Mouse (Mus musculus) midbrain, embryonic 13.5 days (tissue): ENCODE data around the gene Atn1. TPM values are rescaled to one million over a fixed set of nuclear protein-coding genes. Genes with fewer than 3 reads are reported as not detected.

ENCODE experiments used
- ATAC-seq: fragments of 200-750 bp; cut with Nextera tagmentation; 2 replicates; pipeline ENCODE4 v1.8.0; 2017; ENCODE audit warnings: mild to moderate bottlenecking, moderate TSS enrichment, moderate library complexity
- H3K27ac ChIP-seq: fragments of 300-500 bp; sonication (generic); 2 replicates; pipeline ENCODE4 v1.5.1; 2015; ENCODE audit warnings: inconsistent platforms, mild to moderate bottlenecking, moderate library complexity
- H3K27me3 ChIP-seq: fragments of 300-500 bp; sonication (generic); 2 replicates; pipeline ENCODE4 v1.6.1; 2015; ENCODE audit warnings: mild to moderate bottlenecking, inconsistent platforms
- H3K36me3 ChIP-seq: fragments of 300-500 bp; sonication (generic); 2 replicates; pipeline ENCODE4 v1.6.1; 2015; ENCODE audit warnings: mild to moderate bottlenecking, inconsistent platforms
- H3K4me1 ChIP-seq: fragments of 300-500 bp; sonication (generic); replicated peaks from 2 replicates; pipeline ENCODE4 v1.6.1; 2015; ENCODE audit warnings: inconsistent platforms
- H3K4me2 ChIP-seq: fragments of 300-500 bp; sonication (generic); replicated peaks from 2 replicates; pipeline ENCODE4 v1.6.1; 2015; ENCODE audit warnings: moderate library complexity, mild to moderate bottlenecking, inconsistent platforms
- H3K4me3 ChIP-seq: fragments of 300-500 bp; sonication (generic); replicated peaks from 2 replicates; pipeline ENCODE4 v1.5.1; 2015; ENCODE audit warnings: mild to moderate bottlenecking, inconsistent platforms
- H3K9ac ChIP-seq: fragments of 300-500 bp; sonication (generic); replicated peaks from 2 replicates; pipeline ENCODE4 v1.6.1; 2015; ENCODE audit warnings: mild to moderate bottlenecking, inconsistent platforms
- H3K9me3 ChIP-seq: fragments of 300-500 bp; sonication (generic); 2 replicates; pipeline ENCODE4 v1.6.1; 2016; ENCODE audit warnings: mild to moderate bottlenecking, inconsistent platforms
- WGBS: fragments of 180-500 bp; shearing (Covaris S2); methylation state at CpG from one replicate; pipeline ENCODE4 v1.1.7; 2015; 5-methylcytosine and 5-hydroxymethylcytosine counted together
- polyA plus RNA-seq: library from polyadenylated mRNA; unstranded; fragments of >200 nt; fragmentation: Nextera tagmentation; extraction: Ambion mirVana; gene quantifications from 2 replicates; pipeline ENCODE4 v1.2.1, GENCODE M21; 2015

The Atn1 gene
- polyA plus RNA-seq, 1 experiment from 2014 or later, result 25.4 TPM

DNA sequence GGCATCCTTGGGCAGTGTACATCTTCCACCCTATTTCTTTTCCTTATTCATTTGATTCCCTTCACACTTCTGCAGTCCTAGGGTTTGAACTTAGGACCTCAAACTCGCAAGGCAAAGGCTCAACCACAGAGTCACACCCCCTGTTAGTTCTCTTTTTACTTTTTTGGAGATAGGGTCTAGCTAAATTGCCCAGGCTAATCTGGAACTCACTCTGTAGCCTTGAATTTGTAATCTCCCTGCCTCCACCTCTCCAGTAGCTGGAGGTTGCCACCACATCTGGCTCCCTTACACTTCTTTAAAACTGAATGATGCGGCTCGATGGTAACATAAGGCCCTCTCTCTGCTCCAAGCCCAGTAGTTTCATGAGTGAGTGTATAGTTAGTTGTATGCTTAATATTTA is 21.9 kb downstream of the Atn1 start:
- Histone ChIP-seq H3K27me3 (peaks cover 3% of the 10 kb centered on the region; the same call in 1 of the 2 replicates), H3K27ac (no peak overlapping the region), H3K4me3 (no peak overlapping the region), H3K4me2 (no peak overlapping the region), H3K36me3 (peaks cover 7% of the 10 kb centered on the region), H3K9me3 (no peaks in the 10 kb centered on the region), H3K9ac (no peak overlapping the region), H3K4me1 (peaks cover 13% of the 10 kb centered on the region)
- ATAC-seq, result no peak
- WGBS, result 93% methylated on average over 3 of the region's 3 CpGs

DNA sequence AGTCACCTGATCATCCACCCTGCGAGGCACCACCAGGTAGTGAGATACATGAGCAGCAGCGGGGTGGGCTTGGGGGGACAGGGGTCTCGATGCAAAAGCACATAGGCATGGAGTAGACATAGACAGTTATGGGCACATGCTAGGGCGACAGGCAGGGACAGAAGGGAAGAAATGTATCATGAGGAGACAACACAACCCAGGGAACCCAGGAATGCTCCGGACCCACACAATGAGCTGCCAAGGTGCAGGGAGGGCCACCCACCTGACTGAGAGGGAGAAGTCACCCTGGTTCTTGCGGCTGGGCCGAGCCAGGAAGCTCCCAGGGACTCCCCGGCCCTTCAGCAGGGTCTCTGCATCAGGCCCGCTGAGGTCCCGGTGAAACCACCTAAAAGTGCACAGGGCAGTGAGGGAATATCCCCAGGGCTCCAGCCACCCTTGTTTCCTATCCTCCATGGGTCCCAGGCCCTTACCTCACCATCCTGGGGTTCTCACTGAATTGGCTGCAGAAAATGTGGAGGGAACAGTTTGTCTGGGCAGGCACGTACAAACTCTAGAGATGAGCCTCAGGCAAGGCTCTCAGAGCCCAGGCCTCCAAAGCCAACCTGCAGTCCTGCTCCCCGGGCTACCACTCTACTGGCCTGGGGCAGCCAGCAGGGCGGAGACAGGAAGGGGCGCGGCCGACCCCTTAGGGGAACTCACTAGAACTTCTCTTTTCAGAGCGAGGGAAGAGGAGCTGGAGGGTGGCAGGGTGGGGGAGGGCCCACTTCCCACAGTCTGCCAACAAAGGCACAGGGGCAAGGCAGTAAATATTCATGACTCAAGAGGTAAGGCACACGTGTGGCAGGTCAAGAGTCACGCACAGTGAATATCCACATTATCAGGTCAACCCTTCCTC is 23.6 kb downstream of the Atn1 start:
- Histone ChIP-seq H3K36me3 (no peaks in the 10 kb centered on the region), H3K9ac (0 out of 2 replicates have a peak overlapping the region, but pooled peaks have one; percentile 23), H3K4me2 (no peak overlapping the region), H3K9me3 (no peaks in the 10 kb centered on the region), H3K4me1 (no peaks in the 10 kb centered on the region), H3K27me3 (peaks cover 3% of the 10 kb centered on the region; the same call in 1 of the 2 replicates), H3K4me3 (no peak overlapping the region), H3K27ac (no peak overlapping the region)
- ATAC-seq, result no peak
- 58% methylated on average over 19 of the region's 19 CpGs for WGBS

DNA sequence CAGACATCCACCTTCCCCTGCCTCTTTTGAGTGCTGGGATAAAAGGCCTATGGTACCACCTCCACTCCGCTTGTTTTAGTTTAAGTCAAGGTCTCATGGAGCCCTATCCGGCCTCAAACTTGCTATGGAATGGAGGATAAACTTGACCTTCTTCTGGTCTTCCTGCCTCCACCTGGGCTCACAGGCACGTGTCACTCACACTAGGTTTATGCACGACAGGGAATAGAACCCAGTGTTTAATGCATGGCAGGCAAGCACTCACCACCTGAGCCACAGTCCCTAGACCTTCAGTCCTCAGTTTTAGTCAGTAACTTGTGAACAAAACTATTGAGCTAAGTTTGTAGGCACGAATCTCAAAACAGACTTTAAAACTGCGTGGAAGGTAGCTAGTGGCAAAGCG is 25.3 kb downstream of the Atn1 start:
- no peak overlapping the region for H3K4me3 ChIP-seq
- no peak for ATAC-seq
- H3K9me3 ChIP-seq, result no peaks in the 10 kb centered on the region
- H3K4me1 ChIP-seq, result no peaks in the 10 kb centered on the region
- H3K9ac ChIP-seq, result no peak overlapping the region
- WGBS, result 89% methylated on average over 7 of the region's 7 CpGs
- peaks cover 3% of the 10 kb centered on the region; the same call in 1 of the 2 replicates for H3K27me3 ChIP-seq
- H3K27ac ChIP-seq, result no peak overlapping the region
- H3K4me2 ChIP-seq, result no peak overlapping the region
- no peaks in the 10 kb centered on the region for H3K36me3 ChIP-seq

DNA sequence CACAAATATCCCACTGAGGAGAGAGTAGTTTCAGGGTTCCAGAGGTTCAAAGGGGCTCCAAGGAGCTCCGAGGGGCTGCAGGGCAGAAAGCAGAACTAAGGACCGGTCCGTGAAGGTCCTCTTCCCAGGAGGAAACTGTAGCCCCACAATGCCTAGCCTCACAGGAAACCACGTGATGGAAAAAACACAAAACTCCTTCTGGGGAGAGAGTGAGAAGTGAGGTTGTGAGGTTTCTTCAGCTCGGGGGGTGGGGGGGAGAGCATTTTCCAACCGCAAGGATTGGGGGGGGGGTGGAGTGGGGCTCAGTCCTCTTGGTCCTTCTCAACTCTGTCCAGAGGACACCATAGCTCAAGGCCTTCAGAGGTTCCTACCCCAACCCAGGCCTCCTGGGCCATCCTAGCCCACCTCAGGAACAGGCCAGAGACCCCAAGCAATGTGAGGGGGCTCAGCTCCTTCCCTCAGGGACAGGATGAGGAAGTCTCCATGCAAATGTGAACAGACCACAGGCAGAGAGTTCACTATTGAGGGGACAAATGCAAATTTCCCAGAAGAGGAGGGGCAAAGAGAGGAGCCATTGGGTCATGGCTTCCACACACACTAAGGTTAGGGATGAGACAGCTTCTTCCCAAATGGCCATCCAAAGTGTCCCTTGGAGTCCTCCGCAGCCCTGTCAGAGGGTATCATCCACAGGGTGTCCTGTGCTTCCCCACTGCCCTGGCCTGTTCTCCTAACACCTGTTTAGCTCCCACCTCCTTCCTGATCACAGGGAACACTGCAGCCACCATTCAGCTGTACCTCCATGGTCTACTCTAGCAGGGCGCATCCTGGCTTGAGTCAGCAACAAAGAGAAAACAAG is 26.2 kb downstream of the Atn1 start:
- WGBS, result 86% methylated on average over 8 of the region's 8 CpGs
- H3K27ac ChIP-seq, result no peak overlapping the region
- H3K36me3 ChIP-seq, result no peaks in the 10 kb centered on the region
- no peak overlapping the region for H3K4me2 ChIP-seq
- H3K27me3 ChIP-seq, result peaks cover 3% of the 10 kb centered on the region; the same call in 1 of the 2 replicates
- no peaks in the 10 kb centered on the region for H3K4me1 ChIP-seq
- H3K9me3 ChIP-seq, result no peaks in the 10 kb centered on the region
- ATAC-seq, result no peak
- H3K4me3 ChIP-seq, result no peak overlapping the region
- no peak overlapping the region for H3K9ac ChIP-seq

DNA sequence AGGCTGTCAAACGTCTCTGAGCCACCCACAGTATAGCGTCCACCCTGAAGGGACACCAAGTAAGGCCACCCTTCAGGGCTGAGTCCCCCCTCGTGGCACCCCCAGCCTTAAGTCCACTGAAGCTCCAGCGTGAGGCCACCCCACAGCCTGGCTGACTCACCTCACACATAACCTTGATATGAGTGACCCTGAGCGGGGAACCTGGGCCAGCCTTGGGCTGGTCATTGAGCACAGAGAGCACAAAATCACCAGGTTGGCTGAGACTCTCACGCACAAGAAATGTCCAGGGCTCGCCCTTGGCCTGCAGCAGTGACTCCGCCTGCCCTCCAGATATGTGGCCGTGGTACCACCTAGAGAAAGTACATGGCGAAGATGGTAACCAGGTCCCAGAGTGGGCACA is 27.7 kb downstream of the Atn1 start:
- Histone ChIP-seq H3K4me2 (no peak overlapping the region), H3K4me3 (no peak overlapping the region), H3K27me3 (peaks cover 3% of the 10 kb centered on the region; the same call in 1 of the 2 replicates), H3K4me1 (no peaks in the 10 kb centered on the region), H3K27ac (no peak overlapping the region), H3K9me3 (no peaks in the 10 kb centered on the region), H3K36me3 (no peaks in the 10 kb centered on the region), H3K9ac (no peak overlapping the region)
- no peak for ATAC-seq
- WGBS, result 91% methylated on average over 10 of the region's 10 CpGs

DNA sequence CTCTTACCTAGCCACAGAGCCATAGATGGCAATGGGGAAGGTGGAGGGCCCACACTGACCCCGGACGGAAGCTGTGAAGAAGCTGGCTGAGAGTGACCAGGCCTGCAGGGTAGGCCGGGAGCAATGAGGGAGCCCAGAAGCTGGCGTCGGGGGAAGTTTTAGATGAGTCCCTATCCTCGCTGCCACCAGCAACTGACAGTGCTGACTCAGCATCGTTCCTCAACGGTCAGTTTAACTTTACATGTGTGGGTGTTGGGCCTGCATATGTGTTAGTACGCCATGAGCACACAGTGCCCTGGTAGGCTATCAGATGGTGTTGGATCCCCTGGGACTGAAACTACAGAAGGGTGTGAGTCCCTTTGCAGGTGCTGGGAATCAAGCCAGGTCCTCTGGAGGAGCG is 31.9 kb downstream of the Atn1 start:
- WGBS, result 91% methylated on average over 10 of the region's 10 CpGs
- Histone ChIP-seq H3K27me3 (no peaks in the 10 kb centered on the region), H3K4me1 (no peaks in the 10 kb centered on the region), H3K36me3 (no peaks in the 10 kb centered on the region), H3K4me3 (no peak overlapping the region), H3K9ac (no peak overlapping the region), H3K27ac (no peak overlapping the region), H3K4me2 (no peak overlapping the region), H3K9me3 (no peaks in the 10 kb centered on the region)
- no peak for ATAC-seq

DNA sequence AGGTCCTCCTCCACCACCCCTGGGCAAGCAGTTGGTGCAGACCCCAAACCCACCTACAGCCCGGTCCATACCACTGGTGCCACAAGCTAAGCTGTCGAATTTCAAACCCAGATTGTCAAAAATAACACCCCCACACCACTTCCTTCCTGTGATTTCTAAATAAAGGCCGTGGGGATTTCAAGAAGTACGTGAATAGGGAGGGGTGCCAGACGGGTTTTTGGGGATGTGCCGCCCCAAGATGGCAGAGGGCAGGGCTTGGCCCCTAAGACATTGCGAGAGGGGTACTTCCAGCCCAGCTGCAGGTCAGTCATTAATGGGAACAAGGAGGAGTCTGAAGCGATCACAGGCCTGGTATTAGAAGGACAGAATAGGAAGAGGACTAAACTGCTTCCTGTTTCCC is 32.8 kb downstream of the Atn1 start:
- Histone ChIP-seq H3K36me3 (no peaks in the 10 kb centered on the region), H3K9me3 (no peaks in the 10 kb centered on the region), H3K27me3 (no peaks in the 10 kb centered on the region), H3K4me3 (no peak overlapping the region), H3K4me2 (no peak overlapping the region), H3K9ac (no peak overlapping the region), H3K27ac (no peak overlapping the region), H3K4me1 (no peaks in the 10 kb centered on the region)
- 86% methylated on average over 8 of the region's 8 CpGs for WGBS
- no peak for ATAC-seq

DNA sequence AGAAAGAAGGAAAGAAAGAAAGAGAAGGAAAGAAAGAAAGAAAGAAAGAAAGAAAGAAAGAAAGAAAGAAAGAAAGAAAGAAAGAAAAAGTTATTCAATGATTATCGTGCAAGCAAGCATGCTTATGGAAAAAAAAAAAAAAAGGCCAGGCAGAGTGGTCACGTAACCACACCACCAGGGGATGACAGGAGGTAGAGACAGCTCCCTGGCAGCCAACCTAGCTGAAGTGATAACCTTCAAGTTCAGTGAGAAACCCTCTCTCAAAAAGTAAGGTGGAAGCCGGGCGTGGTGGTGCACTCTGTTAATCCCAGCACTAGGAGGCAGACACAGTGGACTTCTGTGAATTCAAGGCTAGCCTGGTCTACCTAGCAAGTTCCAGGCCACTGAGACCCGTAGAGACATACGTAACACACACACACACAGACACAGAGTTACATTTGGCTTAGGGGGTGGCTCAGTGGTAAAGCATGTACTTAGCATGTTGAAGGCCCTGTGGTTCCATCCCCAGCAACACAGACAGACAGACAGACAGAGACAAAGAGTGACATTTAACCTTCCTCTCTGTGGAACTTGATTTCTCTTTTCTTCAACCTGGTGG is 33.3 kb downstream of the Atn1 start:
- no peak for ATAC-seq
- H3K9me3 ChIP-seq, result no peaks in the 10 kb centered on the region
- WGBS, result 87% methylated on average over 6 of the region's 6 CpGs
- H3K4me3 ChIP-seq, result no peak overlapping the region
- H3K9ac ChIP-seq, result no peak overlapping the region
- H3K4me2 ChIP-seq, result no peak overlapping the region
- H3K27ac ChIP-seq, result no peak overlapping the region
- no peaks in the 10 kb centered on the region for H3K4me1 ChIP-seq
- no peaks in the 10 kb centered on the region for H3K36me3 ChIP-seq
- no peaks in the 10 kb centered on the region for H3K27me3 ChIP-seq

DNA sequence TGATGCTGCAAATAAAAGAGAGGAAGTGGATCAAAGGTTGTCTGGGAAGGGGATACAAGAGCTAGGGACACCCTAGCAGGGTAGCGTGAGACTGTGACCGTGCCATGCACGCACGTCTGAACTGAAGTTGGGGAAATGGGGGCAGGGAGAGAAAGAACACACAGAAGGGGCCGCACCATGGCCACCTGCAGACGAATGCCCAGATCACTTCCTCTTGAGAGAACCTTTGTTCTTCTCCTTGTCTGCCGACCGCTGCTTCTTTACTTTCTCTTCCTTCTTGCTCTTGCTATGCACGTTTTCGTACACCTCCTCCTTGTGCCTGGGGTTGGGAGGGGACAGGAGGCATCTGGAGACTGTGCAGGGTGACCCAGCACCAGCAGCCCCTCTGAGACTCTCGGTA is 35.4 kb downstream of the Atn1 start:
- no peaks in the 10 kb centered on the region for H3K4me1 ChIP-seq
- H3K9me3 ChIP-seq, result no peaks in the 10 kb centered on the region
- ATAC-seq, result no peak
- H3K27me3 ChIP-seq, result no peaks in the 10 kb centered on the region
- 65% methylated on average over 11 of the region's 11 CpGs for WGBS
- no peak overlapping the region for H3K27ac ChIP-seq
- peaks cover 21% of the 10 kb centered on the region for H3K36me3 ChIP-seq
- no peak overlapping the region for H3K9ac ChIP-seq
- H3K4me2 ChIP-seq, result no peak overlapping the region
- no peak overlapping the region for H3K4me3 ChIP-seq

DNA sequence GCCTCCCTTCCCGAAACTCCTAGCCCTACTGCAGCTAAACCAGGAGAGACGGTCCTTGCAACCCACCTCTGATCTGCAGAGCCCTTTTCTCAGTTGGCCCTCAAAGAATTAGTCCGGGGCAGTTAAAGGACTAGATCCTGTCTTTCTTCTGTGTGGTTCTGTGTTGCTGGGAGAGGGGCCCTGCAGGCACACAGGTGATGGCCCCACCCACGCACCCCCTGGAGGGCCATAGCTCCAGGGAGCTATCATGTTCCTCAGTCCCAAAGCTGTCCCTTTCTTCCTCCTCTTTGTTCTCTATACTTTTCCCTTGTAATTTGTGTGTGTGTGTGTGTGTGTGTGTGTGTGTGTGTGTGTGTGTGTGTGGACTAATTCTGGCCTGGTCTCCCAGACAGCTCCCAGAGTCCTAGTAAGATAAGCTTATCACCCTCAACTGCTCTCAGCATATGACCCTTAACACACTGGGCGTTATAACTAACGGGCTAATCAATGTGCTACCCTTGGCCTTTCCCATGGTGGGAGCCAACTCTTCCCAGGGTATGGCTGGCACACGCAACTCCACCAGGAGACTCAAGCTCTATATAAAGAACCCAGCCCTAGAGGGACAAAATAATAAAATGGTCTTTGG is 36.9 kb downstream of the Atn1 start:
- Histone ChIP-seq H3K9me3 (no peaks in the 10 kb centered on the region), H3K27ac (no peak overlapping the region), H3K4me3 (no peak overlapping the region), H3K4me1 (0 out of 2 replicates have a peak, but pooled peaks cover under 1% of the 10 kb centered on the region), H3K36me3 (peaks cover 35% of the 10 kb centered on the region), H3K9ac (no peak overlapping the region), H3K27me3 (no peaks in the 10 kb centered on the region), H3K4me2 (no peak overlapping the region)
- 78% methylated on average over 7 of the region's 7 CpGs for WGBS
- no peak for ATAC-seq

DNA sequence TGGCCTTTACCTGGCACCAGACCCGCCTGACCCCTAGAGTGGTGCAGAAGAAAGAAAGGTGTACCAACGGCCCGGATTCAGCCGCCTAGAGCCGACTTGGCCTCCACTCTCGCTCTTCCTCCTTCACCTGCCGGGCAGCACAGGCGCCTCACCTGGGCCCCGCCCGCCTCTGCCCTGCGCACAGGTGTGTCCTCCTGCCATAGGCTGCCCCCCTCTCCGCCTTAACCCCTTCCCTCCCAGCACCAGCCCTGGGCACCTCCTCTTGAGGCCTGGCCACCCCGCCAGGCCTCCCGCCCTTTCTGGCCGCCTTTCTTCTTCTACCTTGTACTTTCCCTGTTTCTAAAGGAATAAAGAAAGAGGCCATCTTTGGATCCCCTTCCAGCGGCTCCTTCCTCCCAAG is 37.6 kb downstream of the Atn1 start:
- Histone ChIP-seq H3K9ac (no peak overlapping the region), H3K27ac (no peak overlapping the region)
- WGBS, result 58% methylated on average over 9 of the region's 16 CpGs

More for the DNA sequence above, 37.6 kb downstream of the Atn1 start:
- H3K27me3 ChIP-seq, result no peaks in the 10 kb centered on the region
- no peaks in the 10 kb centered on the region for H3K9me3 ChIP-seq
- H3K36me3 ChIP-seq, result peaks cover 43% of the 10 kb centered on the region
- ATAC-seq, result no peak
- no peak overlapping the region for H3K4me2 ChIP-seq
- no peak overlapping the region for H3K4me3 ChIP-seq
- H3K4me1 ChIP-seq, result peaks cover 8% of the 10 kb centered on the region
